Mouse (Mus musculus): ENCODE measurements around the gene Stx4a.
"Not testable (repeated sequence)": the region's sequence is repeated elsewhere in the genome, so short reads cannot be mapped to it uniquely, and the experiment has no call there.

The Stx4a gene

DNA sequence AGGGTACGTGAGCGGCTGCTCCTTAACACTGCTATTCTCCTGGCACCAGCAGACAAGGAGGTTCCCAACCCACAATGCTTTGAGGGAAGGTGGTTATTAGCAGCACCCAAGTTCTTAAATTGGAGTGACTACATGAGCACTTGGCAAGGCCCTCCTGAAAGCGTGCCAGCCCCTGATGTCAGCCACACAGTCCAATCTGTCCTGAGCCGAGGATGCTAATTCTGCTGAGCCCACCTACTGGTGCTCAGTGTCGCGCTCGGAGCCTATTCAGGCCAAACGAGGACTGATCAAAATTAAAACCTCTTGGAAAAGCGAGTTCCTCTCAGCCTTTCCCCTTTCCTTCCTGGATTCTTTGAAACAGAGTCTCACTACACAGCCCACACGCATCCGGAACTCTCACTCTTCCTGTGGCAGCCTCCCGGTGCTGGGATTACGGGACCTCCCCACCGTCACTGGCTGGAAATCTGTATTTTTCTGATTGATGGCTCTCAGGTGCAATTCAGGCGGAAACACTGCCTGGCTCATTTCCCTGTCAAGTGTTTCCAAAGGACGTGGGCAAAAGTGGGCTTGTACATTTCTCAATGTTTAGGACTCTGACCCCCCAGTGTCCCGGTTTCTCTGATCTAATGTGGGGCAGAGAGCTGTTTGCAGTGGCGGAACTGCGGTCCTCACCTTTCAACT lies 9.7 kb upstream of the Stx4a start:
- no peak for DNase-seq (ENCODE audit: low spot score in 2 of 2)

GRCm38 (mm10) chr7:127815116-127815665 lies 8.9 kb upstream of the Stx4a start:
- DNase-seq (ENCODE audit: low spot score in 2 of 2), result no peak

DNA sequence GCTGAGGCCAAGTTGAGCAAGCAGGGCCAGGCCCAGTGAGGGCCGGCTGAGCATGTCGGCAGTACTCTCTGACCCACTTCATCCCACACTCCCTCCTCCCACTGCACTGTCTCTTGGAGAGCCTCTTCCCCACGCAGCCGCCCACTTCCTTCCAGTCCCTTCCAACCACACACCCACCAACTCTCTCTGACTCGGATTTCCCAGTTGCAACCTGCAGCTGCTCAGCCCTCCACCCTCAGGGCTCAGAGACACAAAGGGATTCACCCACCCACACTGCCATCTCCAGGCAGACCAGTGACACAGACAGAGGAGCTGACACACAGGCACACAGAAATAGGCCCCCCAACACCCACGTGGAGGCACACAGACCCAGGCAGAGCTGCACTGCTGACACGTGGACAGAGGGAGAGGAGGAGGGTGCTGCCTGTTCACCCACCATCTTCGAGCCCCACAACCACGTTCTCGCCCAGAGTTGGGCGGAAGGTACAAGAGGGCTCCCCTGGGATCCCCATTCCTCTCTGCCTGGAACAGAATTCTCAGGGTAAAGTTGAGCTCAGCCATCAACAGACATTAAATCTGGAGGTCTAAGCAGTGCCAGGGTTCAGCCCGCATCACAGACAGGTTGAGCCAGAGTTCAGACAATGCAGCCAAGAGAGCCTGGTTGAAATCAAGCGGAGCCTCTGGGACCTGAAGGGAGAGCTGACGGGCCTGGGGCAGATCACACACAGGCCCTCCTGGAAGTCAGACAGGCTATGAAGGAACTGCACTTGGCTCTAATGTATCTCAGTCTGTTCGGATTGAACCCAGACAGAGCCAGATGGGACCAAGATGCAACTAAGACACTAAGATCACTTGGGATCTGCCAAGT lies 7.9 kb upstream of the Stx4a start:
- peak; percentile 55 to 62 for DNase-seq (ENCODE audit: low spot score in 2 of 2)

DNA sequence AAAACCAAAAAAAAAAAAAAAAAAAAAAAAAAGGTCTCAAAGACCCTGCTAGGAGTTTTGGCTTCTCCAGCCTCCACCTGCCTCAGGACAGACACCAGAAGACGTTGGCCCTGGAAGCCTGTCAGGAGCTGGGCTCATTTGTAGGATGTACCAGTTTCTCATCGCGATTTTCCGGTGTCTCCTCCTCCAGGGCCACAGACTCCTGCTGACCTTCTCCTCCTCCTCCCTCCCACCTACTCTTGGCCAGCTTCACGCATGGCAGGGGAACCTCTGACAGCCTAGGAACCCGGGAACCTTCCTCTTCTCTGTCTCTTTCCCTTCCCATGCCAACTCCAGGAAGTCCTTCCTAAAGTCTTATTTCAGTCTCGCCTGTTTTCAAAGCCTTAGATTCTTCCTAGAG lies 7.0 kb upstream of the Stx4a start:
- DNase-seq (ENCODE audit: low spot score in 2 of 2), result no peak

DNA sequence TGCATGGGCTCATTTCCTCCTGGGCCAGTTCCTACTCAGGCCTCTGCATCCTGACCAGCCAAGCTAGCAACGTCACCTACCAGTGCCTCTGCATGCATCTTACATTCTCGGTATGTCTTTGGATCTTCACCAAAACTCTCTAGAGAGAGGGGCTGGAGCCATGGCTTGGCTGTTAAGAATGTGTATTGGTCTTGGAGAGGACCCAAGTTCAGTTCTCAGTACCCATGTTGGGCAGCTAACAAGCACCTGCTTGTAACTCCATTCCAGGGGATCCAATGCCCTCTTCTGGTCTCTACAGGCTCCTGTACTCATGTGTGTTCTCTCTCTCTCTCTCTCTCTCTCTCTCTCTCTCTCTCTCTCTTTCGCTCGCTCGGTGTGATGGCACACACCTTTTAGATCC lies 6.3 kb upstream of the Stx4a start:
- DNase-seq (ENCODE audit: low spot score in 2 of 2), result no peak

DNA sequence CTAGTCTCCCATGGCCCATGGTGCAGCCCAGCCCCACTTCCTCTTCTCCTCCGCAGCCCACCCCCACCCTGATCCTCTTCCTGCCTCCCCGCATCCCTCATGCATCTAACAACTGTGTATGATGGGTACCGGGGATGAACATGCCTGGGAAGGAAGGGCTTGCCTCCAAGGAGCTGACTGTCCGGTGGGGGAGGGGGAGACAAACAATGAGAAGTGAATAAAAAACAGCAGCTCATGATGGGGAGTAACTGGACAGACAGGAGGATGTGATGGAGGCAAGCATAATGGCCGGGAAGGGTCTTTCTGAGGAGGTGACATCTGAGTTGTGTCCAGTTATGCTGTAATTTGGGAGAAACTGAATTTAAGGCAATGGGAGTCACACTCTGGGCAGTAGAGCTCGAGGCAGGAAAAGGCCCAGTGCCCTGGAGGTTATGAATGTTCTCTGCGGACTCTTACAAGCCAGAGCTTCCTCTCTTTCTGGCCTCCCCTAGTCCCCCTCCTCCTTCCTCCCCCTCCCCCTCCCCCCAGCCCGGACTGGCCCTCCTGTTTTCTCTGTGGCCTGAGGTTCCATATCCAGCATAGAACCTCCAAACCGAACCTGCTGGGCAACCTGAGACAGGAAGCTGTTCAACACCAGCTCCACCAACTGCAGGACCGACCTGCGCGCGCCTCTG lies 3.1 kb upstream of the Stx4a start:
- no peak for DNase-seq (ENCODE audit: low spot score in 2 of 2)

DNA sequence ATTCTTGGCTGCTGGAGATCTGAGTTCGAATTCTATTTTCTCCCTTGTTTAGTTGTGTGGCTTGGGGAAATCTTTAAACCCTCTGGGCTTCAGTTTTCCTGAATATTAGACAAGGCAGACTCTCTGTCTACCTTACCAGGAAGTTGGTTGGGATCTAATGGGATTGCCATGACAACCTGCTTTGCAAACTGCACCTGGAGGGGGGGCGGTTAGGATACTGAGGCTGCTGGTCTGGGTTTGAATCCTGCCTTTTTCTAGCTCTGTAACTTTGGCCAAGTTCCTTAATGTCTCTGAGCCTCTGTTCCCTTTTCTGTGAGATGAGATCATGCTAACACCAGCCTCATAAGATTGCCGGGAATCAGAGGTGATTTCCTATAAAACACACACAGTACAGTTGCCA lies 1.6 kb upstream of the Stx4a start:
- DNase-seq (ENCODE audit: low spot score in 2 of 2), result no peak

GRCm38 (mm10) chr7:127823236-127824171 lies 590 bp upstream of the Stx4a start:
- DNase-seq (ENCODE audit: low spot score in 2 of 2), result no peak

GRCm38 (mm10) chr7:127835550-127835949 lies 11.5 kb downstream of the Stx4a start:
- DNase-seq (ENCODE audit: low spot score in 2 of 2), result no peak

DNA sequence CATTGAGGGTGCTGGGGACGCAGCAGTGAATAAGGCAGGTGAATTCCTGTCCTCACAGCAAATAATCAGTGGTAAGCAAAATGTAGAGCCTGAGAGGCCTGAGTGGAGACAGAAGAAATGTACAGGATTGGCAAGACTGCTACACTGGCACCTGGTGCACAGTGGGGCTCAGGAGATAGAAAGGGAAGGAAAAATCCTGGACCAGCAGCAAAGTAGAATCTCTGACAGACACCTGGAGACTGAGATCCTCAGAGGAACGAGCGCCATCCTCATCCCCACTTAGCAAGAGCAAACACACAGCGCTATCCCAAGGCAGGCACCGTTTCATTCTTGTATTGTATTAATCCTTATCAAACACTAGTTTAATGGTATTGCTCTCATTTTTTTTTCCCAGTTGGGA lies 13.4 kb downstream of the Stx4a start:
- no peak for DNase-seq (ENCODE audit: low spot score in 2 of 2)

DNA sequence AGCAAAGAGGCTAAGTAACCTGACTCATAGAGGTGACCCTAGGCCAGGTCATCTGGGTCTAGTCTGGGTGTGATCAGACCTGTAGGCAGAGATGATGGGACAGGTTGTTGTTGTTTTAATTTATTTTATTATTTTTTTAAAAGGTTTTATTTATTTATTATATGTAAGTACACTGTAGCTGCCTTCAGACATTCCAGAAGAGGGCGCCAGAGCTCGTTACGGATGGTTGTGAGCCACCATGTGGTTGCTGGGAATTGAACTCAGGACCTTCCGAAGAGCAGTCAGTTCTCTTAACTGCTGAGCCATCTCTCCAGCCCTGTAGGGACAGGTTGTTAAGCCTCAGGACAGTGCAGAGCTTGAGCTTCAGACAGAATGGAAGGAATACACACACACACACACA lies 13.8 kb downstream of the Stx4a start:
- not testable (repeated sequence) for DNase-seq (ENCODE audit: low spot score in 2 of 2)

DNA sequence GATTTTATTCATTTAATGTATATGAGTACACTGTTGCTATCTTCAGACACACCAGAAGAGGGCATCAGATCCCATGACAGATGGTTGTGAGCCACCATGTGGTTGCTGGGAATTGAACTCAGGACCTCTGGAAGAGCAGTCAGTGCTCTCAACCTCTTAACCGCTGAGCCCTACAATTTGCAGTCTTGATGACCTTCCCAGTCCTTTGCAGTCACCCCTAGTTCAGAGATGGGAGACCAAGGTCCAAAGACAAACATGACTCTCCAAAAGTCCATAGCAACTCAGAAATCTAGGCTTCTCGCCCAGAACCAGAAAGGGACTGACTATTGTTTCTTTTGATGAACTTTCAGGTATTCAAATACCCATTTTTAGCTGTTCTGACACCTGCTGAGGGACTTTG lies 15.9 kb downstream of the Stx4a start:
- not testable (repeated sequence) for DNase-seq (ENCODE audit: low spot score in 2 of 2)

DNA sequence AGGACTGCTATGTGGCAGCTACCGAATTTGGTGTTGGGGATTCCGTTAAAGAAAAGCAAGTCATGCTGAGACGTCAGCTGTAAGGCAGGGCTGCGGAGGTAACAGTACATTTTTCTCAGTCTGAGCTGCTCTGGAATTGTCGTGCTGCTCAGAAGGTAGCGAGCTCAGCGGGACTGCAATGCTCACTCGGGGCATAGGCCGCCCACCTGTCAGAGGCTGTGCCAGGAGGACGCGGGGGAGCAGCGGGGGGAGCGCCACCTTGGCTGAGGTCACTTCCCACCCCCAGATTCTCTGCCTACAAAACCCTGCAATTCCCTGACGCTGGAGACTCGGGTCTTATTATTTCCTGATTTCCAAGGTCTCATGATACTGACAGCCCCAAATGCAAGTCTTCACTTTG lies 16.8 kb downstream of the Stx4a start:
- peak; percentile 66 to 68 for DNase-seq (ENCODE audit: low spot score in 2 of 2)

DNA sequence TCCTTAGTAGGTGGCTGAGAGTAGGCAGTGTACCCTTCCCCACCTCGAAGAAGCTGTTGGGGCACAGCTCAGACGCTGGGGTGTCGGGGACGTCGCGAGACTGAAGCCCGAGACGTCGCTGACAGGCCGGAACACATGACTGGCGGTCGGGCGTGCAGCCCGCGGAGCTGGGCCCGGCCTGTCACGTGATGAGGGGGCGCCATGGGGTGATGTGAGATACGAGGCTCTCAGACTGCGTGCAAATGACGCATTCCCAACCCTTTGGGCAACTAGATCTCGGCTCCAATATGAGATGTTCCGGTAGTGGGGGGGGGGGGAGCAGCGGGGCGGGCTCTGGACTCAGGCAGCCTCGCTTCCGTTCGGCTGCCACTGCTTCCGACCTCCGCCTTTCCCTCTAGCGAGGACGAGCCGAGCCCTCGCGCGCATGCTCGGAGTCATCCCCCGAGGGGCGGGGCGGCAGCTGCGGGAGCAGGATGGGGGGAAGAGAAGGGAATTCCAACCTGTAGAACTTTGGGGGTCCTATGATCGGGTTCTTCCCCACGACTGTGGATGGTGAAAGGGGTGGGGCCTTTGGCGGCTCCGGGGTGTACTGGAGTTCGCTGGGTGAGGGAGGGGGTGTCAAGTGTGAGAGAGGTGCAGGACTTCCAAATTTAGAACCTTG lies 17.4 kb downstream of the Stx4a start:
- peak; percentile 87 for DNase-seq (ENCODE audit: low spot score in 2 of 2)

- peak; percentile 59 to 68 for DNase-seq (ENCODE audit: low spot score in 2 of 2)
These were observed 18.1 kb downstream of the Stx4a start for GRCm38 (mm10) chr7:127842001-127842718.

- no peak for DNase-seq (ENCODE audit: low spot score in 2 of 2)
These were observed 26.1 kb downstream of the Stx4a start for GRCm38 (mm10) chr7:127849973-127850875.

DNA sequence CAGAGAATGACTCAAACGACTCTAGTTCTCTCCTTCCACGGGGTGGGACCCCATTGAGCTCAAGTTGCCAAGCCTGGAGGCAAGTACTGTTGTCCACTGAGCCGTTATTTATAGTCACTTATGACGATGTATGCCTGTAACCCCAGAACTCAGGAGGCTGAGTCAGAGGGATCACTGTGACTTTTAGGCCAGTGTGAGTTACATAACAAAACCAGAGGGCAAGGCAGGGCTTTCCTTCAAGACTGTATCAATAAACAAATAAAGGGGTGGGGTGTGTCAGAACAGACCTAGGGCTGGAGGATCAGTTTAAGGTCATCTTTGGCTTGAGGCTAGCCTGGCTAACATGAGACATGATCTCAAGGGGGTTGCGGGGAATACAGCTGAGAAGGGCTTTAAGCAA lies 26.8 kb downstream of the Stx4a start:
- no peak for DNase-seq (ENCODE audit: low spot score in 2 of 2)

- DNase-seq (ENCODE audit: low spot score in 2 of 2), result no peak
These were observed 34.2 kb downstream of the Stx4a start for GRCm38 (mm10) chr7:127858258-127858657.

DNA sequence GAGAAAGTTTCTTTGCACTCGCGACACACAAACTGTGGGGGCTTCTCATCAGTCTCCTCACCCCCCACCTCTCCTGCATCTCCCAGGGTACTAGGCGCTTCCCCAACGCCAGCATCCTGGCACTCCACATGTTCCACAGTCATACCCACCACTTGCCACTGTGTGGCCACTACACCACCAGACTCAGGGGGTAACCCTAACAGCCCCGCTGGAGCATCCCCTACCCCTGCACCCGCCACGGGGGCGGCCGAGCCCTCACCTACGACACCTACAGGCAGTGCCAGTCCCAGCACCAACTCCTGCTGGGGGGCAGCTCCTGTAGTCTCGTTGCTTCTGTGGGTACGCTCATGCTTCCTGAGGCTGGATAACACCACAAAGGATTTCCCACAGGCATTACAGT lies 42.3 kb downstream of the Stx4a start:
- DNase-seq (ENCODE audit: low spot score in 2 of 2), result no peak
